Mouse (Mus musculus) right cerebral cortex, postnatal 25 days (tissue): Measurements from ENCODE around the gene Canx.

ENCODE experiments used
- DNase-seq: peaks from one replicate; pipeline ENCODE4 v3.0.0; 2022

Gene Canx

GRCm38 (mm10) chr11:50275077-50275476, 50.4 kb downstream of the Canx start:
- DNase-seq: no peak

DNA sequence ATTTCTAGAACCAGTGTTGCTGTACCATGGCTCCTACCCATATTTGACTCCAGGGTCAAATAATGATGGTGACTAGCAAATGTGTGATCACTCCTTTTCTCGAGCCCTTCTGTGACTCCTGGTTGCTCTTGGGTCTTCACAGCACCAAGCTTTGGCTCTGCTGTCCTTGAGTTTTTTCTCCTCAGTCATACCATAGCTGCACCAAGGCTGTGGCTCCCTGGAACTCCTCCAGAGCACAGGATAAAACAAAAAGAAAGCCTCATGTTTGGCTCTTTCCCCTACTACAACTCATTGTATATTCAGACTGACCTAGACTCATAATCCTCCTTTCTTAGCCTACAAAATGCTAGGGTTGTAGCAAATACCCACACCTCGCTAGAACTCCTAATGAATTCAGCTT, 52.7 kb downstream of the Canx start:
- DNase-seq: no peak

DNA sequence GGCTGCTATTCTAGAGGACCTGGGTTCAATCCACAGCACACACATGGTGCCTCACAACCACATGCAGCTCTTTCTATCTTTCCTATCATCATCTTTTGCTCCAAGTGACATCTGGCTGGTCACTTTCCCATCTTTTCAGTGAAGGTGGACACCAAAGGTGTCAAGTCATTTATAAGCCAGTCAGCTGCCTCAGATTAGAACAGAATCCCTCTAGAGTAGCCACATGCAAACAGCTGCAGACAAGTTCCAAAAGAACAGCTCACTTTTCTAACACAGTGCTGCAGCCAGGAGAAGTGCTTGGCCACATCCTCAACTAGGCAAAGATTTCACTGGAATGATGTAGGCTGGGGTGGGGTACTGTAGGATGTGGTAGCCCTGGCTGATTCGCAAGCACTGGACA, 55.6 kb downstream of the Canx start:
- DNase-seq: no peak

GRCm38 (mm10) chr11:50269163-50269562, 56.3 kb downstream of the Canx start:
- DNase-seq: no peak

DNA sequence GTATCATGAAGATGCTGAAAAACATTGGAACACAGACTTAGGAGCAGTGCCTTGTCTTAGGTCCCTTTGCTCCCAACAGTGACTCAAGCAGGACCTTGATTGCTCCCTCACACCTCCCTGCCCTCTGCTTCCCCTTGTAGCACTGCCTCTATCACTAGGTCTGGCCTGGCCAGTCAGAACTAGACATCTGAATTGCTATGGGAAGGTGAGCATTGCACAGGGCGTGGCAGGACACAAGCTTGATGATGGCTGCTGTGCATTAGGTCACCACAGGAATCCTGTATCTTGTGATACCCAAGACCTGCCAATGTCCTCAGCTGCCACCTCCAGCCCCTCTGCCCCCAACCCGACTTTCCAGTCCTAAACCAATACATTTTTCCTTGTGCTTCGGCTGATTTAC, 58.5 kb downstream of the Canx start:
- no peak for DNase-seq

GRCm38 (mm10) chr11:50265931-50266330, 59.5 kb downstream of the Canx start:
- DNase-seq: no peak

DNA sequence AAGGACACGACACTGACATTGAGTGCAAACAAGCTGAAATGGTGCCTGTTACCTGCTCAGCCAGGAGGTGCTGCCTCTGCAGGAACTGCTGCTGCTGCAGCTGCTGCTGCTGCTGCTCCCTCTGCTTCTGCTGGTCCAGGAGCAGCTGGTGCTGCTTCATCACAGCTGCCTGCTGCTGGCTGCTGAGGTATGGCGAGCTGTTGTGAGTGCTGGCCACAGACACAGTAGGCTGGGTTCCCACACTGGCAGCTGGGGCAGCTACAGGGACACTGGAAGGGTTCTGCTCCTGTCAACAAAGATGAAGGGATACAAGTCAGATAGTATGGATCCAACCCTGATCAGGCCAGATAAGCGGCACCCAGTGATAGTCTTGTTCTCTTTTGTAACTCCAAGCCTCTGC, 62.3 kb downstream of the Canx start:
- DNase-seq: no peak

- DNase-seq: no peak
These were observed 63.5 kb downstream of the Canx start for GRCm38 (mm10) chr11:50262020-50262419.

DNA sequence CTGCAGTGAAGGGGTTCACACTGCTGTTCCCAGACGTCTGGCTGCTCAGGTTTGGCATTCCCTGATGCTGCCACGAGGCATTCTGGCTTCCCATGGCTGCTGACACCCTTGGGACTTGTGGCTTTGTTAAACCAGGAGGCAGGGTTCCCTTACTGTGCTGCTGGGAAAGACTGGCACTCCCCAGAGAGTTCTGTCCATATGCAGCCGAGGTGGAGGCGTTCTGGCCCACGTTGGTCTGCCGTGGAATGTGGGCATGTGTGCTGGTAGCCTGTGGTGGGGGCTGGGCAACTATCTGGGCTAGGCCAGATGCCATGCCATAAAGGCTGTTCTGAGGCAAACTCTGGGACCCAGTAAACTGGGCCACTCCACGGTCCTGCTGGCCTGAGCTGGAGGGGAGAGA, 67.2 kb downstream of the Canx start:
- DNase-seq: peak; percentile 63

- DNase-seq: no peak
These were observed 68.9 kb downstream of the Canx start for GRCm38 (mm10) chr11:50256615-50257014.

DNA sequence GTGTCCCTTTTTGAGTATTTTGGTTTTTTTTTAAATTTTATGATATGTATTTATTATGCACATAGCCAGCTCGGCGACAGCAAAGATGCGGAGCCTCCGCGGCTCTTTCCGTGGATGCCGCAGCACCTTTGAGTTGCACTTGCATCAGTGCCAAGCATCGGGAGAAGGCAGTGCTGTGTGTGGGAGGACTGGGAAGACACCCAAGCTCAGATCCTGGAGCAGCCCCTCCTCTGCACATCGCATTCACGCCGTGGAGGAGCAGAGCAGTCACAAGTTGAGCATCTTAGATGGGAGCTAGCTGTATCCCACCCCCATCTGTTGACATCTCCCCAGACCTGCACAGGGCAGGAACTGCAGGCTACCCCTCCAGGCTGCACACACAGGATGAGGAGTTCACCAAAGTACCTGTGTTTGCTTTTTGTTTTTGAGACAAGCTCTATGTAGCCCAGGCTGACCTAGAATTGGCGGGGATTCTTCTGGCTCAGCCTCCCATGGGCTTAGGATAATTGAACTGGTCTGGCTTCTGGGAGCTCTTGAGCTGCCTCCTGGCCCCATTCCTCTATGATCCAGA, 71.4 kb downstream of the Canx start:
- peak; percentile 87 for DNase-seq

DNA sequence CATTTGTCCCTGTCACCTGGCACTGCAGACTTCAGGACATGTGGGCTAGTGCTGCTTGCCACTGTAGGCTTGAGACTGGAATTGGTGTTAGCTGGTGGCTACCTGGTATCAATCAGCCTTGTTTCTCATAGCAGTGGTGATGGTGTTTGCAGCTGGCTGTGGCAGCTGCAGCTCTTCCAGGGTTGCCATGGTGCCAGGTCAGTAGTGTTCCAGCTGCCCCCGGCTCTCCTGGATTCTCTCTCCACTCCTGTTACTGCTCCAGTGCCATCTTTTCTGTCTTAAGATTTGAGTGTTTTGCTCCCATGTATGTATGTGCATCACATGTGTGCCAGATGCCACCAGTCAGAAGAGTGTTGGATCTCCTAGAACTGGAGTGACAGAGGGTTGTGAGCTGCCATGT, 72.1 kb downstream of the Canx start:
- no peak for DNase-seq

DNA sequence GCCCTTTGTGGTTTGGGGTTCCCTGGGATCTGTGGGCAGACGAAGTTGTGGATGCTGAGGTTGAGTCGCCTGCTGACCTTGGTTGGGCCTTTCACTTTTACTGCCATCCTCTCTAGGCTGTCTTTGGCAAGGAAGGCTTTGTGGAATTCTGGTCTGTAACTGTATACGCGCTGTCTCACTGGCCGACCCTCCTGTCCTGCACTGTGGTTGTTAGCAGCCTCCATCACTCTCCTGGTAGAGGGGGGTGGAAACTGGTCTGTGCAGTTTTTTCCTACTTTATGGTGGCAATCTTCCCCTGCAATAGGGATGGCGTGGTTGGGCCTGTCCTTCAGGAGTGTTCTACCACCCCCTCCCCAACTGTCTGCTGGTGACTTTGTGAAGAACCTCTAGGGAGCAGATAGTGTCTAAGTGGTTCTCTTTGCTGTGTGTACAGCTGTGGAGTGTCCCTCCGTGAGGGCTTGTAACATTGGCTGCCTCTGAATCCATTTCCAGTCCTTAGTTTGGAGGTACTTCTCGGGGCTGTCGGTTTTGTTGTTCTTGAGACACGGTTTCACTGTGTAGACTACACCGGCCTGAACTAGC, 72.7 kb downstream of the Canx start:
- DNase-seq: no peak

- no peak for DNase-seq
These were observed 73.3 kb downstream of the Canx start for GRCm38 (mm10) chr11:50252166-50252565.

DNA sequence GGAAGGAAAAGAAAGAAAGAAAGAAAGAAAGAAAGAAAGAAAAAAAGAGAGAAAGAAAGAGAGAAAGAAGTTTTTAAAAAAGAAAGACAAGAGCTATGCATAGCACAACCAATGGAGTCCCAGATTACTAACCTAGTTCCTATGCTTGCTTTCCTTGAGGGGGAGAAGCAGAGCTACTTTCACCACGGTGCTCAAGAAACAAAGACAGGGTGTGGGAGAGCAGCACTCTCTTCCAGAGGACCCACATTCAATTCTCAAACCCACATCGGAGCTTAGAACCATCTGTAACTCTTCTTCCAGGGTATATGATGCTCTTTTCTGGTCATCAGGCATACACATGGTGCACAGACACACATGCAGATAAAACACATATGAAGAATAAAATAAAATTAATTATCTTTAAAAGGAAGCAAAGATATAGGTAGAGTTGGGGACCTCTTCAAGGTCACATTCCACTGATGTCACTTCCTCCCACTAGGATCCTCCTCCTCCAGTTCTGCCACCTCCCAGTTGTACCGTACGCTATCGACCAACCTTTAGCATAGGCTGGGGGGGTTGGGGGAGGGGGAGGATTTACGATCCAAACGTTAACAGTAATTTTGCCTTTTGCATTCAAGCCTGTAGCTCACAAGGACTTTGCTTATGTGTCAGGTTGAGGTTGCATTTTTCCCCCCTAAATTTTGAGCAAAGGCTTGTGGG, 76.9 kb downstream of the Canx start:
- no peak for DNase-seq

DNA sequence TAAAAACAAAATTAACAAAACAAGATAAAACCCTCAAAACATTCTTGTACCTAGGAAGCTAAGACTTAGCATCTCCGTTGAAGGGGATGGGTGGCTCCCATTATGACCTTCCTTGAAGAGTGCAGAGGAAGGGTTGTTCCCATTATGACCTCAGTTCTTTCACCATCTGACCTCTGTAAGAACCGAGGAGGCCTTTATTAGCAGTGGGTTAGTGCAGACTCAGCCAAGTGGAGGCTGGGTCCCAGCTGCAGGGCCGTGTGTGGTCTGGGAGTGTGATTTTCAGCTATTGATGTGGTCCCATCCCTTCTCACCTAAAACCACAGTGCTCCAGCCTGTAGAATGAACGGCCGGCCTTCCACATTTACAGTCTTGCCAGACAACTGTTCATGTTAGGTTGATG, 80.2 kb downstream of the Canx start:
- DNase-seq: no peak
